Mouse (Mus musculus) splenic B cell, adult 2 months (primary cell): ENCODE results near the gene Gnai3.

Experiments used
- DNase-seq: peaks from one replicate; pipeline ENCODE4 v3.0.0-alpha.2; 2011; ENCODE audit warnings: low read depth, low spot score
- H3K27me3 ChIP-seq: 2 replicates; pipeline ENCODE4 v1.6.1; 2012; ENCODE audit warnings: mild to moderate bottlenecking, low read length, moderate library complexity, mixed read lengths; ENCODE audit not compliant: control insufficient read depth, poor library complexity, insufficient read depth, severe bottlenecking
- H3K36me3 ChIP-seq: 2 replicates; pipeline ENCODE4 v1.6.1; 2012; ENCODE audit warnings: mild to moderate bottlenecking, low read length, moderate library complexity, mixed read lengths; ENCODE audit not compliant: control insufficient read depth, poor library complexity, insufficient read depth, severe bottlenecking

Gnai3 gene

GRCm38 (mm10) chr3:108067370-108067934 lies 78.5 kb downstream of the Gnai3 start:
- no peaks in the 10 kb centered on the region for H3K36me3 ChIP-seq
- no peaks in the 10 kb centered on the region for H3K27me3 ChIP-seq
- no peak for DNase-seq

- Histone ChIP-seq H3K36me3 (no peaks in the 10 kb centered on the region), H3K27me3 (no peaks in the 10 kb centered on the region)
- DNase-seq = no peak
Measured at GRCm38 (mm10) chr3:108065551-108065950, 80.4 kb downstream of the Gnai3 start.

DNA sequence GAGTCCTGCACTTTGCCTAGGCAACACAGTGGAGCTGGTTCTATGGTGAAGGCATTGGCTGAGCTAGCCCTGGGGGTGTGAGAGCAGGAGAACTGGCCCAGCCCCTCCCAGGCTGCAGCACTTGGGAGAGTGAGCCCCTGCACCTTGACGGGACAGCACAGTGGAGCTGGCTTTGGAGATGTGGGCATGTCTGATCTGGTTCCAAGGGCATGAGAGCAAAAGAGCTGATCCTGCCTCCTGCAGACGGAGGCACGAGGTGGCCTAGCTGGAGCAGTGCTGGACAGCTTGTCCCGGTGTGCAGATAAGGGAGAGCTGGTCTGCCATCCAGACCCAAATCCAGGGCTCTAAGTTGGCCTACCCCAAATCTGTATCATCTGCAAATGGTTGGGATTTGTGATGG lies 81.3 kb downstream of the Gnai3 start:
- no peaks in the 10 kb centered on the region for H3K27me3 ChIP-seq
- no peak for DNase-seq
- no peaks in the 10 kb centered on the region for H3K36me3 ChIP-seq

GRCm38 (mm10) chr3:108062648-108063047 lies 83.3 kb downstream of the Gnai3 start:
- Histone ChIP-seq H3K27me3 (no peaks in the 10 kb centered on the region), H3K36me3 (no peaks in the 10 kb centered on the region)
- no peak for DNase-seq

DNA sequence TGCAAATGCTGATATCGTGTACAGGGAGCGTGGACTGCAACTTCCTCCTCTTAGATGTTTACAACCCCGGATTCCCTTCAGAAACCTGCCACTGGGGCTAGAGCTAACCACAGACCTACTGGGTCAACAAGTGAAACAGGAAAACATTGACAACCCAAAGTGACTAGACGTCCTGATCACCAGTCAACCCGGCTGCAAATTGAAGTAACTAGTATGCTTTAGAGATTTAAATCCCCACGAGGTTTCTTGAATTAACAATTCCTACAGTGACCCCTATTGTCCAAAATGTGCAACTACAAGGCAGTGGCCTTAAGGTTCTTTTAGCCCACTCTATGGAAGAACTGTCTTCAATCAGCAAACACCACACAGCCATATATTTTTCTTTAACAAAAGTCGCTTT lies 84.5 kb downstream of the Gnai3 start:
- Histone ChIP-seq H3K27me3 (no peaks in the 10 kb centered on the region), H3K36me3 (no peaks in the 10 kb centered on the region)
- DNase-seq = peak; percentile 85
